Comparison of ENCODE assay signal across 33 mouse cellular contexts in genomic region chr11:5528841-5529240, GRCm38 (mm10). TPM values are rescaled to one million over a fixed set of nuclear protein-coding genes. Genes with fewer than 3 reads are reported as not detected.
A peak's percentile ranks its signal among the peaks of the same experiment; 100 is the strongest.
DNase-seq lines count a peak whose midpoint lies in the region; ATAC-seq and TF ChIP-seq lines count a peak whose summit lies in the region.
"Had no signal": no experiment of that assay in that cellular context is flagged by ENCODE, and none has a peak within 500 bp of the region (broad histone marks: within the 10 kb centered on the region; RNA-seq: fewer than 3 reads in every experiment).

No protein-coding gene starts in this region.

- no peak overlapping the region for H3K4me2 ChIP-seq in kidney, postnatal 0 days (ENCODE audit: low read length)
- no peak overlapping the region for H3K4me2 ChIP-seq in kidney, embryonic 16.5 days (replicated peaks; ENCODE audit: low read depth, low read length)
- H3K4me2 ChIP-seq: embryonic facial prominence, embryonic 13.5 days; forebrain, embryonic 12.5 days; intestine, embryonic 15.5 days; liver, embryonic 15.5 days; midbrain, embryonic 15.5 days; neural tube, embryonic 12.5 days had no signal

- no peak for ATAC-seq in kidney, postnatal 0 days (replicated peaks; ENCODE audit: low FRiP score, low read depth)
- no peak for ATAC-seq in kidney, embryonic 16.5 days (ENCODE audit: low FRiP score, low TSS enrichment)
- ATAC-seq: hindbrain, embryonic 16.5 days; intestine, embryonic 15.5 days; midbrain, embryonic 15.5 days; Patski had no signal

- DNase-seq in adrenal gland, postnatal 10 days = peak; percentile 58
- no peak for DNase-seq in adrenal gland, postnatal 4 days (ENCODE audit: low spot score in 2 of 2)
- no peak for DNase-seq in kidney, postnatal 0 days (ENCODE audit: low spot score)
- peak; percentile 28 for DNase-seq in lung, postnatal 25 days (ENCODE audit: low spot score)
- DNase-seq in lung, postnatal 4 days = no peak
- DNase-seq in brain, embryonic 14.5 days (ENCODE audit: low read depth) = peak; percentile 41
- DNase-seq: cerebellum, adult 8-10 months; cerebellum, postnatal 36 days; embryo, embryonic 11 days; gastrocnemius, adult 2 months; liver; right cerebral cortex, postnatal 4 days; thymus, adult 18-20 months; thymus, postnatal 4 days had no signal

- TF ChIP-seq CTCF in kidney, postnatal 0 days (IDR thresholded peaks at IDR 0.05; ENCODE audit: low read depth) = no peak
- no peak for TF ChIP-seq CTCF in brain, embryonic 14.5 days (IDR thresholded peaks at IDR 0.05; ENCODE audit: borderline replicate concordance, extremely low read depth, insufficient read depth, insufficient read length)

- no peak overlapping the region for H3K4me3 ChIP-seq in kidney, postnatal 0 days (replicated peaks; ENCODE audit: low read depth, low read length)
- no peak overlapping the region for H3K4me3 ChIP-seq in kidney, embryonic 16.5 days (ENCODE audit: low read length)
- H3K4me3 ChIP-seq: embryonic facial prominence, embryonic 13.5 days; erythroblast, embryonic 14.5 days; forebrain, embryonic 12.5 days; gastrocnemius, adult 2 months; hindbrain, embryonic 10.5 days; intestine, embryonic 15.5 days; limb, embryonic 10.5 days; liver, embryonic 15.5 days; midbrain, embryonic 15.5 days; neural tube, embryonic 12.5 days had no signal

- peaks cover 53% of the 10 kb centered on the region for H3K36me3 ChIP-seq in kidney, postnatal 0 days (ENCODE audit: insufficient read depth, low read length)
- H3K36me3 ChIP-seq in kidney, embryonic 16.5 days (ENCODE audit: insufficient read depth, low read length) = peaks cover 60% of the 10 kb centered on the region

- no peaks in the 10 kb centered on the region for H3K27me3 ChIP-seq in kidney, postnatal 0 days (ENCODE audit: insufficient read depth, low read length)
- no peaks in the 10 kb centered on the region for H3K27me3 ChIP-seq in kidney, embryonic 16.5 days (ENCODE audit: insufficient read depth, low read length)
- H3K27me3 ChIP-seq: embryonic facial prominence, embryonic 13.5 days; forebrain, embryonic 12.5 days; intestine, embryonic 15.5 days; liver, embryonic 15.5 days; midbrain, embryonic 15.5 days; neural tube, embryonic 12.5 days; Patski had no signal

- no peaks in the 10 kb centered on the region for H3K9me3 ChIP-seq in kidney, postnatal 0 days (replicated peaks; ENCODE audit: low read length)
- H3K9me3 ChIP-seq in kidney, embryonic 16.5 days (ENCODE audit: low read length) = no peaks in the 10 kb centered on the region
- H3K9me3 ChIP-seq: embryonic facial prominence, embryonic 13.5 days; forebrain, embryonic 12.5 days; hindbrain, embryonic 10.5 days; intestine, embryonic 15.5 days; limb, embryonic 10.5 days; liver, embryonic 15.5 days; midbrain, embryonic 15.5 days; neural tube, embryonic 12.5 days had no signal

- H3K9ac ChIP-seq in kidney, postnatal 0 days (ENCODE audit: low read depth, low read length) = no peak overlapping the region
- H3K9ac ChIP-seq in kidney, embryonic 16.5 days (replicated peaks; ENCODE audit: low read length) = no peak overlapping the region
- H3K9ac ChIP-seq: embryonic facial prominence, embryonic 13.5 days; forebrain, embryonic 12.5 days; intestine, embryonic 15.5 days; liver, embryonic 15.5 days; midbrain, embryonic 15.5 days; neural tube, embryonic 12.5 days had no signal

- 0 out of 2 replicates have a peak overlapping the region, but pooled peaks have one; percentile 8 for H3K27ac ChIP-seq in kidney, postnatal 0 days
- H3K27ac ChIP-seq in kidney, embryonic 16.5 days (ENCODE audit: low read length) = no peak overlapping the region
- H3K27ac ChIP-seq: forebrain, embryonic 12.5 days; gastrocnemius, adult 2 months; hindbrain, embryonic 10.5 days; intestine, embryonic 15.5 days; limb, embryonic 10.5 days; liver, embryonic 15.5 days; macrophage; midbrain, embryonic 15.5 days; neural tube, embryonic 12.5 days had no signal

- TF ChIP-seq POLR2A in brain, embryonic 14.5 days (IDR thresholded peaks at IDR 0.05; ENCODE audit: borderline replicate concordance, extremely low read depth, insufficient read depth, insufficient read length, poor library complexity, severe bottlenecking) = no peak

- 57% methylated on average over 5 of the region's 5 CpGs for WGBS in kidney, postnatal 0 days
- 66% methylated on average over 5 of the region's 5 CpGs for WGBS in kidney, embryonic 16.5 days

- H3K4me1 ChIP-seq in kidney, postnatal 0 days (replicated peaks; ENCODE audit: insufficient read depth, low read length) = no peaks in the 10 kb centered on the region
- H3K4me1 ChIP-seq in kidney, embryonic 16.5 days (ENCODE audit: insufficient read depth, low read length) = peaks cover 7% of the 10 kb centered on the region
- H3K4me1 ChIP-seq: forebrain, embryonic 12.5 days; hindbrain, embryonic 10.5 days; limb, embryonic 10.5 days had no signal

RNA-seq across cellular contexts. Expression of gene Xbp1, which starts 8.4 kb away (rescaled TPM):
- 100 to 1,000 TPM; 100 to 121 TPM for total RNA-seq in adrenal gland, postnatal 10 days (2021)
- total RNA-seq in adrenal gland, postnatal 4 days (2021) = 100 to 1,000 TPM; 129 to 137 TPM
- polyA plus RNA-seq in kidney, postnatal 0 days (2015; fragmentation: Nextera tagmentation; extraction: Ambion mirVana) = 195 and 199 TPM in 2 replicates
- polyA plus RNA-seq in kidney, embryonic 16.5 days (2015; fragmentation: Nextera tagmentation; extraction: Ambion mirVana) = 203 and 229 TPM in 2 replicates
- polyA plus RNA-seq in brain, embryonic 14.5 days (2012; rRNA removed) = 57.8 and 60.8 TPM in 2 replicates

RNA-seq across cellular contexts. Expression of gene Ccdc117, which starts 13.1 kb away (rescaled TPM):
- 10 to 100 TPM; 19.2 to 21.5 TPM for total RNA-seq in adrenal gland, postnatal 10 days (2021)
- 10 to 100 TPM; 24.2 to 25.0 TPM for total RNA-seq in adrenal gland, postnatal 4 days (2021)
- 14.7 and 15.5 TPM in 2 replicates for polyA plus RNA-seq in kidney, postnatal 0 days (2015; fragmentation: Nextera tagmentation; extraction: Ambion mirVana)
- 19.7 and 22.1 TPM in 2 replicates for polyA plus RNA-seq in kidney, embryonic 16.5 days (2015; fragmentation: Nextera tagmentation; extraction: Ambion mirVana)
- polyA plus RNA-seq in brain, embryonic 14.5 days (2012; rRNA removed) = 13.9 and 14.6 TPM in 2 replicates

RNA-seq across cellular contexts. Expression of gene Ankrd36, which starts 40.6 kb away (rescaled TPM):
- total RNA-seq in adrenal gland, postnatal 10 days (2021) = not detected
- not detected for total RNA-seq in adrenal gland, postnatal 4 days (2021)
- not detected in 2 replicates for polyA plus RNA-seq in kidney, postnatal 0 days (2015; fragmentation: Nextera tagmentation; extraction: Ambion mirVana)
- polyA plus RNA-seq in kidney, embryonic 16.5 days (2015; fragmentation: Nextera tagmentation; extraction: Ambion mirVana) = not detected in 2 replicates
- 0.08 TPM in 1 of 2 replicates, not detected in the other for polyA plus RNA-seq in brain, embryonic 14.5 days (2012; rRNA removed)
- total RNA-seq: adrenal gland, adult 18-20 months; gastrocnemius, adult 2 months; gastrocnemius, postnatal 4 days; layer of hippocampus, postnatal 14 days had no signal
- polyA plus RNA-seq: embryonic facial prominence, embryonic 13.5 days; erythroblast, embryonic 14.5 days; frontal cortex, adult 2 months; heart, embryonic 16.5 days; hindbrain, embryonic 10.5 days; hindbrain, embryonic 16.5 days; limb, embryonic 10.5 days; macrophage; neural tube, embryonic 12.5 days; Patski; stomach, embryonic 14.5 days had no signal

Comparison
In these comparisons a context has a peak if more than half of its experiments do, and no peak if none do; other contexts are left out.
1. DNase-seq: peak in adrenal gland, postnatal 10 days (single experiment), lung, postnatal 25 days (single experiment) and brain, embryonic 14.5 days (single experiment); none in adrenal gland, postnatal 4 days (0 of 2), kidney, postnatal 0 days (single experiment) and lung, postnatal 4 days (0 of 2).